Mouse (Mus musculus): ENCODE measurements at regions not wholly inside any gene's neighbourhood (a gene's known extent, or its start where the extent isn't known, plus 50 kb on each side); places are given as distances from the start of the nearest gene placed in this dataset.

GRCm38 (mm10) chr1:184304204-184304603 is 270.1 kb upstream of the 1700056E22Rik start:
- Histone ChIP-seq H3K4me3 (no peak overlapping the region), H3K9ac (replicated peaks) (no peak overlapping the region), H3K36me3 (no peaks in the 10 kb centered on the region), H3K9me3 (no peaks in the 10 kb centered on the region), H3K4me2 (replicated peaks) (no peak overlapping the region), H3K27me3 (no peaks in the 10 kb centered on the region), H3K4me1 (no peaks in the 10 kb centered on the region), H3K27ac (replicated peaks) (no peak overlapping the region)
- ATAC-seq (ENCODE audit: low FRiP score, low read depth): no peak
- WGBS: 94% methylated on average over 4 of the region's 4 CpGs

DNA sequence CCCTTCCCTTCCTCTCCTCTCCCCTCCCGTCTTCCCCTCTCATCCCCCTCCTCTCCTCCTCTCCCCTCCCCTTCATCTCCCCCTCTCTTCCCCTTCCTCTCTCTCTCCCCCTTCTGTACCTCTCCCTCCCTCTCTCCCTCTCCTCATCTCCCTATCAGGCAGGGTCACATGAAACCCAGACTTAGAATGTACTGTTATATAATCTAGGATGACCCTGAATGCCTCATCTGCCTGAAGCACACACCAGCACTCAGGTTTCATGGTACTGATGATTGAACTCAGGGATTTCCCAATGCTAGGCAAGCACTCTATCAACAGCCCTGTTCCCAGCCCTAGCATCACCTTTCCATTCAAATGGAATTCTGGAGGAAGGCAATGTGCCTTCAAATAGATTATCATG is 264.6 kb upstream of the 1700056E22Rik start:
- H3K4me3 ChIP-seq: no peak overlapping the region
- ATAC-seq (ENCODE audit: low FRiP score, low read depth): no peak
- H3K36me3 ChIP-seq: no peaks in the 10 kb centered on the region
- no peak overlapping the region for H3K27ac ChIP-seq (replicated peaks)
- H3K9me3 ChIP-seq: no peaks in the 10 kb centered on the region
- no peaks in the 10 kb centered on the region for H3K4me1 ChIP-seq
- H3K9ac ChIP-seq (replicated peaks): no peak overlapping the region
- no peaks in the 10 kb centered on the region for H3K27me3 ChIP-seq
- 50% methylated on average over 1 of the region's 1 CpGs for WGBS
- no peak overlapping the region for H3K4me2 ChIP-seq (replicated peaks)

GRCm38 (mm10) chr1:184297001-184297740 is 263.1 kb upstream of the 1700056E22Rik start:
- Histone ChIP-seq H3K27me3 (no peaks in the 10 kb centered on the region), H3K4me3 (no peak overlapping the region), H3K4me2 (replicated peaks) (no peak overlapping the region), H3K9ac (replicated peaks) (no peak overlapping the region), H3K36me3 (no peaks in the 10 kb centered on the region), H3K9me3 (no peaks in the 10 kb centered on the region), H3K4me1 (no peaks in the 10 kb centered on the region), H3K27ac (replicated peaks) (no peak overlapping the region)
- 86% methylated on average over 4 of the region's 4 CpGs for WGBS
- no peak for ATAC-seq (ENCODE audit: low FRiP score, low read depth)

- 87% methylated on average over 7 of the region's 7 CpGs for WGBS
These were observed 257.0 kb upstream of the 1700056E22Rik start for GRCm38 (mm10) chr1:184291129-184291528.

DNA sequence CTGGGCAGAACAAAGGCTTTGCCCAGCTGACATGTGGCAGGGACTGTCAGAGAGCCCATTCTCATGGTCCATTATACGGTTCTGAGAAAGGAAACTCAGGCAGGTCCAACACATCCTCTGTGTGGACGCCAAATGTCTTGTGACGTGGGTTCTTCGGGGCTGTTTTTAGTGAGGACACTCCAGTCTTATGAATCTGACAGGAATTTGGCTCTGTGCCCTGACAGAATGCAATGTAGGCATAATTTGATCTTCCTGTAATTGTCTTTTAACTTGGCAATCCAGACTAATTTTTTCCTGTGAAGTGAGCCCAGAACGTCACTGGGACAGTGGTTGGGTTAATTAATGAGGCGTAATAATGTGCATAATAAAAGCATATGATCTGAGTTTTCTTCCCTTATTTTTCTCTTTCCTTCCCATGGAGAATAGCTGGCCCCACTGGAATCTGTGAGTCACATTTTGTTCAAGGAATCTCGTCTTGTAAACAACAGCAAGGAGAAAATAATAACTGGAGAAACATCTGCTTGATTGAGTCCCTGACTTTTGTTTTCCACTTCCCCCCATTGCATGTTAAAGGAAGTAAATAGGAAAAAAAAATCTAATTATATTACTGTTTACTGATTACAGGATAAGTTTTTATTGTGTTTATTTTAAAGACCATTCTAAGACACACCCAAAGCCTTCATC is 255.8 kb upstream of the 1700056E22Rik start:
- Histone ChIP-seq H3K4me1 (no peaks in the 10 kb centered on the region), H3K9ac (replicated peaks) (no peak overlapping the region), H3K27ac (replicated peaks) (no peak overlapping the region), H3K27me3 (peaks cover 13% of the 10 kb centered on the region), H3K4me2 (replicated peaks) (no peak overlapping the region), H3K4me3 (no peak overlapping the region), H3K36me3 (no peaks in the 10 kb centered on the region), H3K9me3 (no peaks in the 10 kb centered on the region)
- no peak for ATAC-seq (ENCODE audit: low FRiP score, low read depth)
- WGBS: 73% methylated on average over 7 of the region's 7 CpGs

More at GRCm38 (mm10) chr1:184291129-184291528, 257.0 kb upstream of the 1700056E22Rik start:
- Histone ChIP-seq H3K36me3 (no peaks in the 10 kb centered on the region), H3K4me3 (no peak overlapping the region), H3K9ac (replicated peaks) (no peak overlapping the region), H3K27ac (replicated peaks) (no peak overlapping the region), H3K9me3 (no peaks in the 10 kb centered on the region), H3K4me1 (no peaks in the 10 kb centered on the region), H3K4me2 (replicated peaks) (no peak overlapping the region), H3K27me3 (peaks cover 10% of the 10 kb centered on the region)
- no peak for ATAC-seq (ENCODE audit: low FRiP score, low read depth)

DNA sequence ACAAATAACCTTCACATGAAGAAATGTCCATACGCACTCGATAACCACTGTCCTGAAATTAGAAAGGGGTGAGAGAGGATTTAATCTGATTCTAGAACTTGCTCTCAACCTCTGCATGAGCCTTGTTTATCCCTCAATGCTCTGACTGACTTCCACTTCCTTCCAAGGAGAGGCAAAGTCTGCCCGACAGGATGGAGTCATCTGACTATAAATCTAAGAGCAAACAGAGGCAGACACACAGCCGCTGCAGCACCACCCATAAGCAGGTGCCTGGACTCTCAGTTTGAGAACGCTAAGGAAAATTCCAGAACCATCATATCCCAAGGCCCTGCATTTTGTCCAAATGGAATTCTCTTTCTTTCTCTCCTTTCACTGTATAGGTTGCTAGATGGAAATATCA is 247.7 kb upstream of the 1700056E22Rik start:
- no peak for ATAC-seq (ENCODE audit: low FRiP score, low read depth)
- 86% methylated on average over 5 of the region's 5 CpGs for WGBS
- Histone ChIP-seq H3K9ac (replicated peaks) (no peak overlapping the region), H3K4me1 (no peaks in the 10 kb centered on the region), H3K27me3 (peaks cover 50% of the 10 kb centered on the region), H3K9me3 (no peaks in the 10 kb centered on the region), H3K27ac (replicated peaks) (no peak overlapping the region), H3K36me3 (no peaks in the 10 kb centered on the region), H3K4me3 (no peak overlapping the region), H3K4me2 (replicated peaks) (no peak overlapping the region)

GRCm38 (mm10) chr1:184279263-184279662 is 245.2 kb upstream of the 1700056E22Rik start:
- Histone ChIP-seq H3K36me3 (no peaks in the 10 kb centered on the region), H3K4me1 (no peaks in the 10 kb centered on the region), H3K4me3 (no peak overlapping the region), H3K4me2 (replicated peaks) (no peak overlapping the region), H3K27me3 (peaks cover 43% of the 10 kb centered on the region), H3K9me3 (no peaks in the 10 kb centered on the region), H3K27ac (replicated peaks) (no peak overlapping the region), H3K9ac (replicated peaks) (no peak overlapping the region)
- 80% methylated on average over 10 of the region's 10 CpGs for WGBS
- ATAC-seq (ENCODE audit: low FRiP score, low read depth): no peak

DNA sequence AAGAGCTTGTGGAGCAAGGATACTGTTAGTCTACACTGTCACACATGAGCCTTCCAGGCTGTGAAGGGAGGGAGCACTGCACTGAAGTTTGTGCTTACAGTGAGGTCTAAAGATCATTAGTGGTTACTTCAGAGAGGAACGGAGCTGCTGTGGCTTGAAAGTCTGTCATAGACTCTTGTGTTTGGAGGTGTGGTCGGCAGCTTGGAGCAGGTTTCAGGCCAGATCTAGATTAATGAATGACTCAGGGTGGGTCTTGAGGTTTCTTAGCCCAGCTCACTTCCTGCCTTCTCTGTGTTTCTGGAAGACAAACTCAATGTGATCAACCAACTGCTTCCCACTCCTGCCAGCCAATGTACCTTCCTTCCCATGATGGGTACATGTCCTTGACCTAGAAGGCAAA is 242.9 kb upstream of the 1700056E22Rik start:
- H3K4me1 ChIP-seq: no peaks in the 10 kb centered on the region
- no peak overlapping the region for H3K27ac ChIP-seq (replicated peaks)
- no peak overlapping the region for H3K4me3 ChIP-seq
- H3K36me3 ChIP-seq: no peaks in the 10 kb centered on the region
- peaks cover 38% of the 10 kb centered on the region for H3K27me3 ChIP-seq
- no peak overlapping the region for H3K4me2 ChIP-seq (replicated peaks)
- no peak for ATAC-seq (ENCODE audit: low FRiP score, low read depth)
- no peaks in the 10 kb centered on the region for H3K9me3 ChIP-seq
- WGBS: 85% methylated on average over 2 of the region's 2 CpGs
- H3K9ac ChIP-seq (replicated peaks): no peak overlapping the region

- H3K4me1 ChIP-seq: no peaks in the 10 kb centered on the region
- H3K27ac ChIP-seq (replicated peaks): no peak overlapping the region
- H3K9me3 ChIP-seq: no peaks in the 10 kb centered on the region
- no peak overlapping the region for H3K9ac ChIP-seq (replicated peaks)
- 87% methylated on average over 9 of the region's 9 CpGs for WGBS
- ATAC-seq (ENCODE audit: low FRiP score, low read depth): no peak
- no peaks in the 10 kb centered on the region for H3K36me3 ChIP-seq
- H3K4me3 ChIP-seq: no peak overlapping the region
- H3K27me3 ChIP-seq: peaks cover 32% of the 10 kb centered on the region
- no peak overlapping the region for H3K4me2 ChIP-seq (replicated peaks)
These were observed 241.8 kb upstream of the 1700056E22Rik start for GRCm38 (mm10) chr1:184275877-184276276.

GRCm38 (mm10) chr1:184275396-184275795 is 241.3 kb upstream of the 1700056E22Rik start:
- no peak overlapping the region for H3K4me2 ChIP-seq (replicated peaks)
- H3K9ac ChIP-seq (replicated peaks): no peak overlapping the region
- H3K27ac ChIP-seq (replicated peaks): no peak overlapping the region
- H3K9me3 ChIP-seq: no peaks in the 10 kb centered on the region
- H3K4me3 ChIP-seq: no peak overlapping the region
- WGBS: 99% methylated on average over 3 of the region's 3 CpGs
- no peaks in the 10 kb centered on the region for H3K4me1 ChIP-seq
- no peak for ATAC-seq (ENCODE audit: low FRiP score, low read depth)
- no peaks in the 10 kb centered on the region for H3K36me3 ChIP-seq
- H3K27me3 ChIP-seq: peaks cover 31% of the 10 kb centered on the region

- ATAC-seq (ENCODE audit: low FRiP score, low read depth): no peak
- no peak overlapping the region for H3K27ac ChIP-seq (replicated peaks)
- H3K4me2 ChIP-seq (replicated peaks): no peak overlapping the region
- H3K36me3 ChIP-seq: no peaks in the 10 kb centered on the region
- no peak overlapping the region for H3K4me3 ChIP-seq
- no peaks in the 10 kb centered on the region for H3K9me3 ChIP-seq
- H3K4me1 ChIP-seq: no peaks in the 10 kb centered on the region
- WGBS: 86% methylated on average over 6 of the region's 6 CpGs
- H3K27me3 ChIP-seq: peaks cover 27% of the 10 kb centered on the region
- no peak overlapping the region for H3K9ac ChIP-seq (replicated peaks)
These were observed 240.6 kb upstream of the 1700056E22Rik start for GRCm38 (mm10) chr1:184274704-184275103.

GRCm38 (mm10) chr1:184273722-184274121 is 239.6 kb upstream of the 1700056E22Rik start:
- no peaks in the 10 kb centered on the region for H3K4me1 ChIP-seq
- WGBS: 74% methylated on average over 1 of the region's 1 CpGs

More at GRCm38 (mm10) chr1:184273722-184274121, 239.6 kb upstream of the 1700056E22Rik start:
- no peak for ATAC-seq (ENCODE audit: low FRiP score, low read depth)
- Histone ChIP-seq H3K27me3 (peaks cover 21% of the 10 kb centered on the region), H3K27ac (replicated peaks) (no peak overlapping the region), H3K36me3 (no peaks in the 10 kb centered on the region), H3K4me3 (no peak overlapping the region), H3K9ac (replicated peaks) (no peak overlapping the region), H3K4me2 (replicated peaks) (no peak overlapping the region), H3K9me3 (no peaks in the 10 kb centered on the region)

All from midbrain, embryonic 12.5 days (tissue).